ENCODE assay signal across 13 mouse cellular contexts in the genomic region with DNA sequence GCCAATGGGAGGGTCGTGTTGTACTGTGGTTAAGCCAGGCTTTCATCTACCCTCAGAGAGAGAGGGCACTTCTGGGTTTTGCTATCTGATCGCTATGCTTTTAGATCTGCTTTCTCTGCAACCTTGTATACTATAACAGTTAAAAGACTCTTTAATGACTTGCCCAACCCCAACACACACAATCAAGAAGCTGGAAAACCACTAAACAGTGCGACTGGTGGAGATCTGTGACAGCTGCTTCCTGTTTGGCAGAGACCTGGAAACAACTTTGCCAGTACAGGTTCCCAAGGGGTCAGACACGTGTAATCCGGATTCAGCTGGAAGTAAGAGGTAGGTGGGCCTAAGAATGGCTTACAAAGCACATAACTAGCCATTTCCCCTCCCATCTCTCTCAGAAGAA.
DNase-seq lines count a peak whose midpoint lies in the region; ATAC-seq and TF ChIP-seq lines count a peak whose summit lies in the region.
"Had no signal": no experiment of that assay in that cellular context is flagged by ENCODE, and none has a peak within 500 bp of the region (broad histone marks: within the 10 kb centered on the region; RNA-seq: fewer than 3 reads in every experiment).

No protein-coding gene starts in this region.

- no peak overlapping the region for H3K27ac ChIP-seq in kidney, postnatal 0 days
- no peak overlapping the region for H3K27ac ChIP-seq in embryonic facial prominence, embryonic 15.5 days (replicated peaks)

- no peak for TF ChIP-seq CTCF in kidney, postnatal 0 days (IDR thresholded peaks at IDR 0.05; ENCODE audit: low read depth)

- no peak for ATAC-seq in kidney, postnatal 0 days (replicated peaks; ENCODE audit: low FRiP score, low read depth)
- peak; percentile 57; the same call in 1 of the 2 replicates for ATAC-seq in embryonic facial prominence, embryonic 15.5 days (ENCODE audit: insufficient number of reproducible peaks, low FRiP score, low TSS enrichment, low read depth)
- peak; percentile 41 for ATAC-seq in megakaryocyte, adult 5-6 weeks (ENCODE audit: poor library complexity, severe bottlenecking)
- ATAC-seq in erythroid progenitor cell, adult 5-6 weeks (replicated peaks; ENCODE audit: low FRiP score, poor library complexity, severe bottlenecking), result no peak
- ATAC-seq: forebrain, embryonic 16.5 days had no signal

- no peak overlapping the region for H3K9ac ChIP-seq in kidney, postnatal 0 days (ENCODE audit: low read depth, low read length)
- no peak overlapping the region for H3K9ac ChIP-seq in embryonic facial prominence, embryonic 15.5 days

- peak; percentile 40 for DNase-seq in kidney, postnatal 0 days (ENCODE audit: low spot score)
- no peak for DNase-seq in kidney, adult 9 months
- DNase-seq in CD4-positive, CD25-positive, alpha-beta regulatory T cell, adult 2 months (ENCODE audit: low read depth, low spot score), result peak; percentile 55
- no peak for DNase-seq in left cerebral cortex, postnatal 25 days (ENCODE audit: low spot score in 2 of 2)
- no peak for DNase-seq in embryo, embryonic 10.5 days (ENCODE audit: low spot score)
- DNase-seq: kidney, adult 18-20 months; liver; spleen, adult 18-20 months had no signal

- no peaks in the 10 kb centered on the region for H3K36me3 ChIP-seq in kidney, postnatal 0 days (ENCODE audit: insufficient read depth, low read length)
- no peaks in the 10 kb centered on the region for H3K36me3 ChIP-seq in embryonic facial prominence, embryonic 15.5 days

- H3K4me3 ChIP-seq in kidney, postnatal 0 days (replicated peaks; ENCODE audit: low read depth, low read length), result no peak overlapping the region
- no peak overlapping the region for H3K4me3 ChIP-seq in embryonic facial prominence, embryonic 15.5 days (replicated peaks)
- H3K4me3 ChIP-seq: megakaryocyte, embryonic 14.5 days had no signal

- H3K9me3 ChIP-seq in kidney, postnatal 0 days (replicated peaks; ENCODE audit: low read length), result no peaks in the 10 kb centered on the region
- H3K9me3 ChIP-seq in embryonic facial prominence, embryonic 15.5 days (replicated peaks), result no peaks in the 10 kb centered on the region

- H3K4me2 ChIP-seq in kidney, postnatal 0 days (ENCODE audit: low read length), result no peak overlapping the region
- H3K4me2 ChIP-seq in embryonic facial prominence, embryonic 15.5 days (replicated peaks), result no peak overlapping the region

- intact Hi-C loops in left cerebral cortex, postnatal 25 days (cut with DNase I), result no loop called here

- WGBS in kidney, postnatal 0 days, result 43% methylated on average over 5 of the region's 5 CpGs
- WGBS in embryonic facial prominence, embryonic 15.5 days, result 25% methylated on average over 5 of the region's 5 CpGs

- H3K4me1 ChIP-seq in kidney, postnatal 0 days (replicated peaks; ENCODE audit: insufficient read depth, low read length), result no peaks in the 10 kb centered on the region
- 0 out of 2 replicates have a peak, but pooled peaks cover 3% of the 10 kb centered on the region for H3K4me1 ChIP-seq in embryonic facial prominence, embryonic 15.5 days

- no peaks in the 10 kb centered on the region for H3K27me3 ChIP-seq in kidney, postnatal 0 days (ENCODE audit: insufficient read depth, low read length)
- no peaks in the 10 kb centered on the region for H3K27me3 ChIP-seq in embryonic facial prominence, embryonic 15.5 days

Comparison
In these comparisons a context has a peak if more than half of its experiments do, and no peak if none do; other contexts are left out.
1. DNase-seq: peak in kidney, postnatal 0 days (single experiment) and CD4-positive, CD25-positive, alpha-beta regulatory T cell, adult 2 months (single experiment); none in kidney, adult 9 months (single experiment), left cerebral cortex, postnatal 25 days (0 of 2) and embryo, embryonic 10.5 days (single experiment).
2. ATAC-seq: peak in embryonic facial prominence, embryonic 15.5 days (single experiment) and megakaryocyte, adult 5-6 weeks (single experiment); none in kidney, postnatal 0 days (single experiment) and erythroid progenitor cell, adult 5-6 weeks (single experiment).